Mouse (Mus musculus): ENCODE results near the gene Vangl2. TPM values are rescaled to one million over a fixed set of nuclear protein-coding genes. Genes with fewer than 3 reads are reported as not detected.

The Vangl2 gene
- total RNA-seq, 1 experiment: 25.3 TPM

GRCm38 (mm10) chr1:172070227-172070626, 42.0 kb upstream of the Vangl2 start:
- Histone ChIP-seq H3K9ac (ENCODE audit: insufficient read depth, low read depth, low read length, poor library complexity, severe bottlenecking) (no peak overlapping the region), H3K9me3 (ENCODE audit: control insufficient read depth, insufficient read depth, low read depth, low read length) (no peaks in the 10 kb centered on the region), H3K4me3 (ENCODE audit: insufficient read depth in 1 of 2, low read depth in 1 of 2, low read length in 2 of 2, poor library complexity in 1 of 2, severe bottlenecking in 1 of 2) (no peak overlapping the region), H3K4me1 (ENCODE audit: control insufficient read depth in 2 of 2, insufficient read depth in 2 of 2, low read length in 2 of 2, poor library complexity in 1 of 2) (no peaks in the 10 kb centered on the region; a peak in 1 of 4 replicates), H3K36me3 (ENCODE audit: control insufficient read depth, insufficient read depth, low read length, poor library complexity, severe bottlenecking) (peaks cover 63% of the 10 kb centered on the region), H3K27ac (ENCODE audit: insufficient read depth, low read depth, low read length, poor library complexity, severe bottlenecking) (no peak overlapping the region)
- no peak for TF ChIP-seq ZNF384 (IDR thresholded peaks at IDR 0.05; ENCODE audit: low read depth, low read length)
- TF ChIP-seq ZC3H11A (IDR thresholded peaks at IDR 0.05; ENCODE audit: borderline replicate concordance, low read depth, low read length): no peak
- no peak for TF ChIP-seq MAFK (IDR thresholded peaks at IDR 0.05; ENCODE audit: insufficient read depth, low read depth, low read length)
- no peak for TF ChIP-seq CHD2 (IDR thresholded peaks at IDR 0.05; ENCODE audit: low read depth, low read length)
- TF ChIP-seq HCFC1 (IDR thresholded peaks at IDR 0.05; ENCODE audit: borderline replicate concordance, insufficient read depth, low read length): no peak
- in situ Hi-C loops (cut with MboI; ENCODE audit: low sequenced_read_pairs in 2 of 2, unreplicated experiment in 2 of 2): no loop called here
- DNase-seq (ENCODE audit: low read depth, low spot score): no peak

GRCm38 (mm10) chr1:172064613-172065141, 36.4 kb upstream of the Vangl2 start:
- no peak overlapping the region for H3K9ac ChIP-seq (ENCODE audit: insufficient read depth, low read depth, low read length, poor library complexity, severe bottlenecking)
- peaks cover 0 to 8% of the 10 kb centered on the region in 2 experiments; a peak in 2 of 4 replicates for H3K4me1 ChIP-seq (ENCODE audit: control insufficient read depth in 2 of 2, insufficient read depth in 2 of 2, low read length in 2 of 2, poor library complexity in 1 of 2)
- no peak overlapping the region for H3K4me3 ChIP-seq (ENCODE audit: insufficient read depth in 1 of 2, low read depth in 1 of 2, low read length in 2 of 2, poor library complexity in 1 of 2, severe bottlenecking in 1 of 2)
- H3K9me3 ChIP-seq (ENCODE audit: control insufficient read depth, insufficient read depth, low read depth, low read length): no peaks in the 10 kb centered on the region
- no peak overlapping the region for H3K27ac ChIP-seq (ENCODE audit: insufficient read depth, low read depth, low read length, poor library complexity, severe bottlenecking)
- H3K36me3 ChIP-seq (ENCODE audit: control insufficient read depth, insufficient read depth, low read length, poor library complexity, severe bottlenecking): peaks cover 29% of the 10 kb centered on the region
- no peak for TF ChIP-seq HCFC1 (IDR thresholded peaks at IDR 0.05; ENCODE audit: borderline replicate concordance, insufficient read depth, low read length)
- TF ChIP-seq ZNF384 (IDR thresholded peaks at IDR 0.05; ENCODE audit: low read depth, low read length): no peak
- TF ChIP-seq CHD2 (IDR thresholded peaks at IDR 0.05; ENCODE audit: low read depth, low read length): no peak
- no peak for TF ChIP-seq ZC3H11A (IDR thresholded peaks at IDR 0.05; ENCODE audit: borderline replicate concordance, low read depth, low read length)
- TF ChIP-seq MAFK (IDR thresholded peaks at IDR 0.05; ENCODE audit: insufficient read depth, low read depth, low read length): no peak
- in situ Hi-C loops (cut with MboI; ENCODE audit: low sequenced_read_pairs in 2 of 2, unreplicated experiment in 2 of 2): no loop called here
- no peak for DNase-seq (ENCODE audit: low read depth, low spot score)

GRCm38 (mm10) chr1:172063291-172064023, 35.2 kb upstream of the Vangl2 start:
- no peak overlapping the region for H3K9ac ChIP-seq (ENCODE audit: insufficient read depth, low read depth, low read length, poor library complexity, severe bottlenecking)
- in situ Hi-C loops (cut with MboI; ENCODE audit: low sequenced_read_pairs in 2 of 2, unreplicated experiment in 2 of 2): no loop called here
- H3K36me3 ChIP-seq (ENCODE audit: control insufficient read depth, insufficient read depth, low read length, poor library complexity, severe bottlenecking): peaks cover 20% of the 10 kb centered on the region
- no peaks in the 10 kb centered on the region for H3K9me3 ChIP-seq (ENCODE audit: control insufficient read depth, insufficient read depth, low read depth, low read length)
- H3K27ac ChIP-seq (ENCODE audit: insufficient read depth, low read depth, low read length, poor library complexity, severe bottlenecking): no peak overlapping the region
- no peak for DNase-seq (ENCODE audit: low read depth, low spot score)
- no peak for TF ChIP-seq ZC3H11A (IDR thresholded peaks at IDR 0.05; ENCODE audit: borderline replicate concordance, low read depth, low read length)
- no peak for TF ChIP-seq CHD2 (IDR thresholded peaks at IDR 0.05; ENCODE audit: low read depth, low read length)
- no peak for TF ChIP-seq HCFC1 (IDR thresholded peaks at IDR 0.05; ENCODE audit: borderline replicate concordance, insufficient read depth, low read length)
- TF ChIP-seq MAFK (IDR thresholded peaks at IDR 0.05; ENCODE audit: insufficient read depth, low read depth, low read length): no peak
- no peak for TF ChIP-seq ZNF384 (IDR thresholded peaks at IDR 0.05; ENCODE audit: low read depth, low read length)
- peaks cover 0 to 8% of the 10 kb centered on the region in 2 experiments; a peak in 2 of 4 replicates for H3K4me1 ChIP-seq (ENCODE audit: control insufficient read depth in 2 of 2, insufficient read depth in 2 of 2, low read length in 2 of 2, poor library complexity in 1 of 2)
- no peak overlapping the region for H3K4me3 ChIP-seq (ENCODE audit: insufficient read depth in 1 of 2, low read depth in 1 of 2, low read length in 2 of 2, poor library complexity in 1 of 2, severe bottlenecking in 1 of 2)

GRCm38 (mm10) chr1:172062101-172062500, 33.9 kb upstream of the Vangl2 start:
- TF ChIP-seq MAFK (IDR thresholded peaks at IDR 0.05; ENCODE audit: insufficient read depth, low read depth, low read length) (no peak), HCFC1 (IDR thresholded peaks at IDR 0.05; ENCODE audit: borderline replicate concordance, insufficient read depth, low read length) (no peak), CHD2 (IDR thresholded peaks at IDR 0.05; ENCODE audit: low read depth, low read length) (no peak), ZC3H11A (IDR thresholded peaks at IDR 0.05; ENCODE audit: borderline replicate concordance, low read depth, low read length) (no peak), ZNF384 (IDR thresholded peaks at IDR 0.05; ENCODE audit: low read depth, low read length) (no peak)
- Histone ChIP-seq H3K4me1 (ENCODE audit: control insufficient read depth in 2 of 2, insufficient read depth in 2 of 2, low read length in 2 of 2, poor library complexity in 1 of 2) (peaks cover 0 to 8% of the 10 kb centered on the region in 2 experiments; a peak in 2 of 4 replicates), H3K36me3 (ENCODE audit: control insufficient read depth, insufficient read depth, low read length, poor library complexity, severe bottlenecking) (peaks cover 10% of the 10 kb centered on the region; the same call in 1 of the 2 replicates), H3K9ac (ENCODE audit: insufficient read depth, low read depth, low read length, poor library complexity, severe bottlenecking) (no peak overlapping the region), H3K9me3 (ENCODE audit: control insufficient read depth, insufficient read depth, low read depth, low read length) (no peaks in the 10 kb centered on the region), H3K4me3 (ENCODE audit: insufficient read depth in 1 of 2, low read depth in 1 of 2, low read length in 2 of 2, poor library complexity in 1 of 2, severe bottlenecking in 1 of 2) (no peak overlapping the region), H3K27ac (ENCODE audit: insufficient read depth, low read depth, low read length, poor library complexity, severe bottlenecking) (no peak overlapping the region)
- peak; percentile 68 for DNase-seq (ENCODE audit: low read depth, low spot score)
- in situ Hi-C loops (cut with MboI; ENCODE audit: low sequenced_read_pairs in 2 of 2, unreplicated experiment in 2 of 2): no loop called here
